Mouse (Mus musculus) right cerebral cortex, adult 18-20 months (tissue): ENCODE data around the gene Camp.
A peak's percentile ranks its signal among the peaks of the same experiment; 100 is the strongest.
"Not testable (repeated sequence)": the region's sequence is repeated elsewhere in the genome, so short reads cannot be mapped to it uniquely, and the experiment has no call there.

Experiments
- DNase-seq: peaks from one replicate; pipeline ENCODE4 v3.0.0; 2022; ENCODE audit warnings: mixed read lengths

The Camp gene

DNA sequence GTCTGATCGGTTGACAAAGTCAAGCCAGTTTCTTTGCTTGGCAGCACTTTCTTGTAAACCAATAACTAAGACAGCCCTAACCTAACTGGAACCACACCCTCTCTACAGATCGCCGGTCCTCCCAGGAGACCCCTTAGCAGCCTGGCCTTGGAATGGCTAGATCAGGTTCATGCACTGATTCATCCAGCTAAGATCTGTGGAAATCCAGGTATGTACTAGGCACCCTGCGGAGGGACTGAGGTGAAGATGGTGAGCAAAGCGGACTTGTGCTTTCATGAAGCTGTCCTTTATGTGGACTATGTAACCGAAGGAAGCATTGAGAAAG is 16.4 kb downstream of the Camp start:
- no peak for DNase-seq

DNA sequence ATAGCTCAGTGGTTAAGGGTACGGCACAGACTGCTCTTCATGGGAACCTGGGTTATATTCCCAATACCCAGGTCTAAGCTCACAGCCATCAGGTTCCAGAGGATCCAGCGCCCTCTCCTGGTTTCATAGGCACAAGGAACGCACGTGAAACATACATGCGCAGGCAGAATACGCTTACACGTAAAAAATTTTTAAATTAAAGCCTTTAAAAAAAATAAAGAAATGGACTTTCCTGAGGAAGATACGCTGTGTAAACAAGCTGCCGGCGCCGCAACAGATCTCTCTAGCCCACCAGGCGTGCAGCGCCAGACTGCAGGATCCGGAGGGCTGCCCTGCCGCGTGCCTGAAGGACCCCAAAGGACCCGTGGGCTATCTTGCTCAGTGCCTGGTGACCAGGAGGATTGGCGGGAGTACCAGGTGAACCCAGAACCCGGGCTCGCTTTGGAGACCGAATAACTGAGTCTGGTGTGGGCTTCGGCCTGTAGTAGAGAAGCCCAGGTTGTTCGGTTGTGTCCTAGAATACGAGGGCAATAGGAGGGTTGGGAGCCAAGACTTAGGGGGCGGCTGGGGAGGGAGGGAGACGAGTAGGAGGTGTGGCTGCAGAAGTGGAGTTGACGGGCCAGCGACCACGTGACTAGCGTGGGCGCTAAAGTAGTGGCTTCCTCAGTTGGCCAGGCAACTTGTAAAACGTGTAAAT is 16.9 kb downstream of the Camp start, which contains the start of gene Nme6:
Gene Nme6 (plus strand): TSS at position 359 of the 697 bp plus-strand sequence.
- peak; percentile 84 for DNase-seq

GRCm38 (mm10) chr9:109826181-109826580 is 23.2 kb downstream of the Camp start:
- DNase-seq, result no peak

- no peak for DNase-seq
Observed at GRCm38 (mm10) chr9:109825739-109826138, 23.7 kb downstream of the Camp start.

DNA sequence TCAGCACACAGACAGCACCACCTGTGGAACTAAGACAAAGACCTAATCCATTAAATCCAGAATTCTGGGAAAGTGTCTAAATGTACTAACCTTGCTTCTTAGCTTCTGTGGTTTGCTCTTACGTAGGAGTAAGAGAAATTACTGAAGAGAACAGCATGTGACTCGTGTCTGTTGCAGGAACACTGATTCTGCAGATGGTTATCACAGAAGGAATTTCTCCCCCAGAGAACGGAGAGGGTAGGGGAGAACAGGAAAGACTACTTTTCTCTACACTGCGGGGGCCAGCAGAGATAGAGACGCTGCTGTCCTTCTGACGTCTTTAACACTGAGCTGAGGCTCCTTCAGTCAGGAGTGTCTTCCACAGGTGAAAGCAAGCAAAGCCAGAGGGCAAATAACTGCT is 33.1 kb downstream of the Camp start:
- peak; percentile 30 for DNase-seq

- DNase-seq, result peak; percentile 8
Observed at GRCm38 (mm10) chr9:109813424-109813823, 36.0 kb downstream of the Camp start.

GRCm38 (mm10) chr9:109811980-109812379 is 37.4 kb downstream of the Camp start, which contains the start of gene Spink8:
Gene Spink8, plus strand, starts transcription at chr9:109812280.
- DNase-seq, result no peak

- no peak for DNase-seq
Observed at GRCm38 (mm10) chr9:109807898-109808297, 41.5 kb downstream of the Camp start.

- no peak for DNase-seq
Observed at GRCm38 (mm10) chr9:109806695-109807293, 42.6 kb downstream of the Camp start.

- DNase-seq, result no peak
Observed at GRCm38 (mm10) chr9:109806260-109806659, 43.2 kb downstream of the Camp start.

DNA sequence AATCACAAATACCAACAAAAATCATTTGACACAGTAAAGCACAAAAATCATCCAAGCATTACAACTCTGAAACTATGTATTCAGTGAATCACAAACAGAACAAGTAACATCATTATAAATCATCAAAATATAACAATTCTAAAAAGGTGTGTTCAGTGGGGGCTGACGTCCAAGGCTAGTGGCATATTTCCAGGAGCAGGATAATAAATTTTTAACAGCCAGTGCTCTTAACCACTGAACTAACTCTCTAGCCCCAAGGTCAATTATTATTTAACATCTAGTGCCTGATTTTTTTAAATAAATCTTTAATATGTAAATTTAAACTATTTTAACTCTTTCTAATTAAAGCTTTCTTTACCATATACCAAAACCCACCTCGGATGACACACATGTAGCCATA is 43.8 kb downstream of the Camp start:
- DNase-seq, result not testable (repeated sequence)

DNA sequence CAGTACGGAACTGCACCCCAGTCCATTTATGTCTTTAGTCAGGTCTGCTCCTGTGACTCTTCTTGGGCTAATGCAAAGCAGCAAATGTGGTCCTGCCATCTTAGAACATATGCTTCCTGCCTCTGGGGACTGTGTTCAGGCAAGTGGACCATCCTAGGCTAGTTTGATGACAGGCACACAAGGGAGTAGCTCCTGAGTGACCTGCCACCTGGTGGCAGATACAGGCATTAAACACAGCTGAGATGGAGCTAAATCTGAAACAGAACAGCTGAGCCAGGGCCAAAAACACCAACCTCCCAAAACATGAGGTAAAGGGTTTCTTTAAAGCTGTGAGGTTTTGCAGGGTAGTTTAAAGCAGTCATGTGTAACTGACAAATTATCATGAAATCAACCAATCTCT is 51.4 kb downstream of the Camp start:
- no peak for DNase-seq
